Comparison of ENCODE assay signal across 11 mouse cellular contexts in genomic region chr12:91710876-91711275, GRCm38 (mm10).
DNase-seq lines count a peak whose midpoint lies in the region; ATAC-seq and TF ChIP-seq lines count a peak whose summit lies in the region.
"Had no signal": no experiment of that assay in that cellular context is flagged by ENCODE, and none has a peak within 500 bp of the region (broad histone marks: within the 10 kb centered on the region; RNA-seq: fewer than 3 reads in every experiment).

No protein-coding gene starts in this region.

- WGBS in hindbrain, embryonic 16.5 days, result 21% methylated on average over 3 of the region's 3 CpGs
- WGBS in thymus, adult 2 months, result 90% methylated on average over 3 of the region's 3 CpGs

- no peak for TF ChIP-seq POLR2A in thymus, adult 2 months (IDR thresholded peaks at IDR 0.05; ENCODE audit: control insufficient read depth, extremely low read depth, insufficient read depth, low read length, poor library complexity)

- no peak for TF ChIP-seq CTCF in thymus, adult 2 months (IDR thresholded peaks at IDR 0.05; ENCODE audit: borderline replicate concordance, control insufficient read depth, extremely low read depth, insufficient read depth, low read length, poor library complexity)

- no peaks in the 10 kb centered on the region for H3K27me3 ChIP-seq in hindbrain, embryonic 16.5 days (replicated peaks; ENCODE audit: control insufficient read depth, insufficient read depth, low read length)
- H3K27me3 ChIP-seq in thymus, adult 2 months (ENCODE audit: control insufficient read depth, insufficient read depth, low read length), result no peaks in the 10 kb centered on the region
- H3K27me3 ChIP-seq: CH12.LX had no signal

- H3K4me2 ChIP-seq in hindbrain, embryonic 16.5 days (ENCODE audit: low read length), result no peak overlapping the region

- no peaks in the 10 kb centered on the region for H3K9me3 ChIP-seq in hindbrain, embryonic 16.5 days (ENCODE audit: control insufficient read depth, low read length)

- H3K36me3 ChIP-seq in hindbrain, embryonic 16.5 days (ENCODE audit: control insufficient read depth, insufficient read depth, low read length), result no peaks in the 10 kb centered on the region
- H3K36me3 ChIP-seq in thymus, adult 2 months (ENCODE audit: control insufficient read depth, insufficient read depth, low read length), result no peaks in the 10 kb centered on the region

- no peaks in the 10 kb centered on the region; the same call in 1 of the 2 replicates for H3K4me1 ChIP-seq in hindbrain, embryonic 16.5 days (ENCODE audit: control insufficient read depth, insufficient read depth, low read depth, low read length)
- H3K4me1 ChIP-seq in thymus, adult 2 months (replicated peaks; ENCODE audit: control insufficient read depth, insufficient read depth, low read length), result no peaks in the 10 kb centered on the region

- H3K27ac ChIP-seq in hindbrain, embryonic 16.5 days (ENCODE audit: low read depth, low read length), result no peak overlapping the region
- no peak overlapping the region for H3K27ac ChIP-seq in thymus, adult 2 months (ENCODE audit: control insufficient read depth, insufficient read depth, low read length)

- intact Hi-C loops in left cerebral cortex, postnatal 4 days (cut with DNase I), result no loop called here

- peak; percentile 44 for DNase-seq in layer of hippocampus, adult 11-12 months (ENCODE audit: low spot score)
- no peak for DNase-seq in layer of hippocampus, postnatal 25 days (ENCODE audit: extremely low spot score in 1 of 2, low spot score in 1 of 2)
- DNase-seq in left cerebral cortex, postnatal 4 days, result peak; percentile 60
- peak; percentile 22 for DNase-seq in right cerebral cortex, postnatal 14 days
- DNase-seq in adrenal gland, postnatal 10 days, result no peak
- DNase-seq in thymus, adult 2 months, result no peak
- DNase-seq in heart, postnatal 4 days, result no peak
- DNase-seq: kidney, adult 2 months; lung, adult 2 months had no signal

- ATAC-seq in hindbrain, embryonic 16.5 days, result peak; percentile 71

- H3K9ac ChIP-seq in hindbrain, embryonic 16.5 days (ENCODE audit: low read depth, low read length), result no peak overlapping the region

- no peak overlapping the region for H3K4me3 ChIP-seq in hindbrain, embryonic 16.5 days (ENCODE audit: low read length)
- no peak overlapping the region for H3K4me3 ChIP-seq in thymus, adult 2 months (ENCODE audit: control insufficient read depth, insufficient read depth, low read length)

Comparison
In these comparisons a context has a peak if more than half of its experiments do, and no peak if none do; other contexts are left out.
1. DNase-seq: peak in layer of hippocampus, adult 11-12 months (single experiment), left cerebral cortex, postnatal 4 days (single experiment) and right cerebral cortex, postnatal 14 days (single experiment); none in layer of hippocampus, postnatal 25 days (0 of 2), adrenal gland, postnatal 10 days (single experiment), thymus, adult 2 months (single experiment) and heart, postnatal 4 days (single experiment).